8 mouse cellular contexts compared by ENCODE assay signal in genomic region chrX:70161011-70161410, GRCm38 (mm10).
DNase-seq lines count a peak whose midpoint lies in the region; ATAC-seq and TF ChIP-seq lines count a peak whose summit lies in the region.

No protein-coding gene starts in this region.

- no peak overlapping the region for H3K4me2 ChIP-seq in hindbrain, postnatal 0 days (ENCODE audit: low read depth, low read length)

- no peak overlapping the region for H3K9ac ChIP-seq in hindbrain, postnatal 0 days (replicated peaks; ENCODE audit: low read length)

- H3K27ac ChIP-seq in gastrocnemius, adult 2 months: no peak overlapping the region
- no peak overlapping the region for H3K27ac ChIP-seq in hindbrain, postnatal 0 days

- 15% methylated on average over 4 of the region's 4 CpGs for WGBS in hindbrain, postnatal 0 days

- no peaks in the 10 kb centered on the region for H3K9me3 ChIP-seq in hindbrain, postnatal 0 days (ENCODE audit: low read length)

- no peak overlapping the region for H3K4me3 ChIP-seq in gastrocnemius, adult 2 months
- H3K4me3 ChIP-seq in hindbrain, postnatal 0 days (ENCODE audit: low read length): no peak overlapping the region

- intact Hi-C loops in gastrocnemius, adult 2 months (cut with DNase I): no loop called here
- intact Hi-C loops in gastrocnemius, postnatal 36 days (cut with DNase I): no loop called here

- no peaks in the 10 kb centered on the region for H3K27me3 ChIP-seq in hindbrain, postnatal 0 days (ENCODE audit: insufficient read depth, low read length)

- H3K4me1 ChIP-seq in hindbrain, postnatal 0 days (ENCODE audit: insufficient read depth, low read length): no peaks in the 10 kb centered on the region

- peak; percentile 38 for TF ChIP-seq CTCF in gastrocnemius, adult 2 months (IDR thresholded peaks at IDR 0.05)
- peak; percentile 70 for TF ChIP-seq CTCF in hindbrain, postnatal 0 days (IDR thresholded peaks at IDR 0.05; ENCODE audit: low read depth)

- ATAC-seq in hindbrain, postnatal 0 days: no peak
- no peak for ATAC-seq in megakaryocyte-erythroid progenitor cell, adult 5-6 weeks (replicated peaks; ENCODE audit: low FRiP score, low TSS enrichment, poor library complexity, severe bottlenecking)

- no peak for DNase-seq in gastrocnemius, adult 2 months
- no peak for DNase-seq in gastrocnemius, postnatal 36 days
- peak; percentile 4 for DNase-seq in A20 (ENCODE audit: low read depth, low spot score)
- peak; percentile 39 for DNase-seq in brain, embryonic 18.5 days (ENCODE audit: low read depth, low spot score)
- DNase-seq in hindbrain, postnatal 0 days (ENCODE audit: low spot score): peak; percentile 70
- peak; percentile 7 for DNase-seq in lung, postnatal 14 days
- no peak for DNase-seq in B cell, adult 2 months

- H3K36me3 ChIP-seq in hindbrain, postnatal 0 days (ENCODE audit: insufficient read depth, low read length): no peaks in the 10 kb centered on the region

Comparison
In these comparisons a context has a peak if more than half of its experiments do, and no peak if none do; other contexts are left out.
1. DNase-seq: peak in A20 (single experiment), brain, embryonic 18.5 days (single experiment), hindbrain, postnatal 0 days (single experiment) and lung, postnatal 14 days (single experiment); none in gastrocnemius, adult 2 months (single experiment), gastrocnemius, postnatal 36 days (0 of 2) and B cell, adult 2 months (0 of 2).